Mouse (Mus musculus) CD4-positive naive resting alpha-beta T cell, adult 57 days (primary cell): ENCODE measurements around the gene Sh2b2. TPM values are rescaled to one million over a fixed set of nuclear protein-coding genes. Genes with fewer than 3 reads are reported as not detected.

Experiments
- total RNA-seq: library from RNA; stranded (reverse); gene quantifications from one replicate; pipeline ENCODE4 v1.2.4, GENCODE M21; 2023

Sh2b2 gene
- total RNA-seq: 0.56 TPM

DNA sequence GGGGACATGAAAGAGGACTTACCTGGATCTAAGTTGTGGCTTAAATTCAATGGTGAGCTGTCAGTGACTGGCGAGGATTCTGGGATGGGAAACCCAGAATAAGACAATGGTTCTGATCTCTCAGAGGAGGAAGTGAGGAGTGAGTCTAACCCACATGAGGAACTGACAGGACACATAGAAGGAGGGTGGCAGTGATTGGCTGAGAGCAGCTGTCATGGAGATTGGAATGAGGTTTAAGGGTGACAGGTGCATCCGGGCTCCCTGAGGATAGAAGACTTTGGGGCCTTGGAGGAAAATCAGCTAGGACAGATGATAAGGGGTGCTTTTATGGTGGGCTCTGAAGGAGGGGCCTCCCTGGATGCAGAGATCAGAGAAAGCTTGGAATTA is at the start of gene Sh2b2:
Sh2b2 (minus strand) TSS at position 105 of the 387 bp plus-strand sequence.

DNA sequence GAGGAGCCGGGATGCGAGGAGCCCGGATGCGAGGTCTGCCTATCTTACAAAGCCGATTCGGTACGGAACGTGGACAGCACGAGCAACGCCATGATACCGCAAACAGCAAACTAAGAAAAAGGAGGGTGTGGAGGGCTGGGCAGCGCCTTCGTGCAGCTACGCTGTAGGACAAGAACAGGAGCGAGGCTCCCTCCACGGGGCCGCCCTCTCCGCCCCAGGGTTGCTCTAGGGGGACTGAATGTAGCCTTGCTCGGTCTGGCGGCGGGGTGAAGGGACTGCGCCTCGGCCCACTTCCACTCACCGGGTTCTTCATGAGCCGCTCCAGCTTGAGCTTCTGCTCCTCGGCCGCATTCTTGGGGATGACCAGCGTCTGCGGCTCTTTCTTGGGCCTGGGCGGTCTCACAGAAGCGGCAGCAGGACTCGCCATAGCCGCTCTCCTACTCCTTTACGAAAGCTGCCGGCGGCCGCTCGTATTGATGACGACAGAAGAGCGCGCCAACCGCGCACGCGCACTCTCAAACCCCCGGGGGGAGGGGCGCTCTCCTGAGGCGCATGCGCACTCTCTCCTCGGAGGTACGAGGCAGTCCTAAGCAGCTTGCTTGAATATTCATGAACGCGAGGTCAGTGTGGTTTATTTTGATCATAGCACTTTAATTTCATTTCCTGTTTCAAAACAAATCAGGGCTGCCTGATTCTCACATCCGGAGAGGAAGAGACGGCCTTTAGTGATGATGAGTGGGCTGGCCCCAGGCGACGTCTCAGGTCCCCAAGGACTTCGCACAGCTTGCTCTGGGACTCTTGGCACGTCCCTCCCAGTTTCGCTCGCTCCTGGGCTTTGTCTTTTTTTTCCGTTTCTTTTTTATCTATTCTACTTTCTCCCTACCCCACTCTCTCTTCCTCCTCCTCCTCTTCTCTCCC is 47.6 kb downstream of the Sh2b2 start, which contains the start of gene Prkrip1:
Prkrip1 (minus strand) TSS at position 490 of the 918 bp plus-strand sequence.

DNA sequence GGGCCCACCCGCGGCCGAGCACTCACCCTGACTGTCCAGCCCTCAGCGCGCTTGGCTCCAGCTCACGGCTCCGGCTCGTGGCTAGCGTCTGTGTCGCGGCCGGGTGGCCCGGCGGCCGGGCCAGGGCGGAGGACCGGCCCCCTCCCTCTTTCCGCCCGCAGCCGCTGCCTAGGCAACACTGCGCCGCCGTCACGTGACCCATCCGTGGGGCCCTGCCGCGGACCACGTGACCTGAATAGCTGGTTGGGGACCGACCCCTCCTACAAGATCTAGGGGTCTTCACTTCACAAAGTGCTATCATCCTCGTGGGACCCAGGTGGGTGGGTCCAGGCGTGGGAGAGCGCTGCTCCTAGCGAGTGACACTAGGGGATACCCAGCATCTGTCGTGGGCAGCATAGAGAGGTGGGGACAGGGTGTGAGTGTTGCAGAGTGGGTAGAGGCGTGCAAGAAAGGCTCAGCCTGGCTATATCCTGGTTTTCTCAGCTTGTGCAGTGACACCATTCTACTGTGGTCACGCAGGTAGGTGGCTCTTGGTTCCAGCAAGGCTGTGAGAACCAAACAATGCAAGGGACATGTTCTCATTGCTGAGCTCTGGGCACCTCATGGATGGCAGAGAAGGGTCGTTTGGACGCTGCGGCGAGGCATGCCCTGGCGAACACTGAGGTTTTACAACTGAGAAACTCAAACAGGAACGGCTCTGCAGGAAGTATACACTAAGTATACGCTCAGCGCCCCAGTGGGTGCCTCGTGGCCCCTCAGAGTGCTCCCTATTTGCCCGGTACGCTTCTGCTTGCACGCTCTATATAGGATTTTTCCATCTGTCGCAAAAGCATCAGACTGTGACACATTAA is 75.6 kb downstream of the Sh2b2 start, which contains the start of gene Orai2:
Orai2 (minus strand) TSS at position 202 of the 851 bp plus-strand sequence.

Other genes starting within 250 kb of the Sh2b2 start
- gene Upk3b, start 208.1 kb downstream of the Sh2b2 start, total RNA-seq: 4.7 TPM
- not detected for gene Upk3bl, start 192.1 kb downstream of the Sh2b2 start, total RNA-seq
- 5.8 TPM for gene Rasa4, start 162.6 kb downstream of the Sh2b2 start, total RNA-seq
- gene Polr2j, start 129.9 kb downstream of the Sh2b2 start, total RNA-seq: 62.0 TPM
- 42.5 TPM for gene Lrwd1, start 110.5 kb downstream of the Sh2b2 start, total RNA-seq
- gene Alkbh4, start 110.4 kb downstream of the Sh2b2 start, total RNA-seq: 28.5 TPM
- 207 TPM for gene Orai2, start 75.8 kb downstream of the Sh2b2 start, total RNA-seq
- 30.5 TPM for gene Prkrip1, start 47.6 kb downstream of the Sh2b2 start, total RNA-seq